Mouse (Mus musculus): ENCODE data around the gene Olfr1394. TPM values are rescaled to one million over a fixed set of nuclear protein-coding genes. Genes with fewer than 3 reads are reported as not detected.

Gene Olfr1394
- polyA plus RNA-seq, 1 experiment from 2014 or later = not detected

GRCm38 (mm10) chr11:49202071-49202470, 47.9 kb downstream of the Olfr1394 start:
- H3K9ac ChIP-seq (ENCODE audit: low read length) = peak overlapping the region; percentile 99; the same call in 1 of the 2 replicates
- H3K27me3 ChIP-seq (ENCODE audit: control insufficient read depth, insufficient read depth, low read length) = no peaks in the 10 kb centered on the region
- peak overlapping the region; percentile 87 for H3K4me3 ChIP-seq (ENCODE audit: low read depth, low read length)
- DNase-seq (ENCODE audit: low spot score) (no peak), ATAC-seq (ENCODE audit: insufficient read depth, low FRiP score, low TSS enrichment) (no peak)
- H3K9me3 ChIP-seq (ENCODE audit: control insufficient read depth, low read length) = no peaks in the 10 kb centered on the region
- peak overlapping the region; percentile 88 for H3K4me2 ChIP-seq (ENCODE audit: low read depth)
- H3K36me3 ChIP-seq (ENCODE audit: control insufficient read depth, insufficient read depth, low read length) = no peaks in the 10 kb centered on the region
- WGBS = 71% methylated on average over 2 of the region's 2 CpGs
- no peak overlapping the region for H3K27ac ChIP-seq (ENCODE audit: low read depth, low read length)
- peaks cover 4% of the 10 kb centered on the region; the same call in 1 of the 2 replicates for H3K4me1 ChIP-seq (ENCODE audit: control insufficient read depth, insufficient read depth, low read length)

GRCm38 (mm10) chr11:49202523-49203061, 48.4 kb downstream of the Olfr1394 start:
- no peaks in the 10 kb centered on the region for H3K27me3 ChIP-seq (ENCODE audit: control insufficient read depth, insufficient read depth, low read length)
- H3K27ac ChIP-seq (ENCODE audit: low read depth, low read length) = peak overlapping the region; percentile 99
- H3K4me2 ChIP-seq (ENCODE audit: low read depth) = peak overlapping the region; percentile 88
- ATAC-seq (ENCODE audit: insufficient read depth, low FRiP score, low TSS enrichment) (peak; percentile 18), DNase-seq (ENCODE audit: low spot score) (no peak)
- no peaks in the 10 kb centered on the region for H3K9me3 ChIP-seq (ENCODE audit: control insufficient read depth, low read length)
- H3K36me3 ChIP-seq (ENCODE audit: control insufficient read depth, insufficient read depth, low read length) = no peaks in the 10 kb centered on the region
- WGBS = 8% methylated on average over 10 of the region's 10 CpGs
- peaks cover 4% of the 10 kb centered on the region; the same call in 1 of the 2 replicates for H3K4me1 ChIP-seq (ENCODE audit: control insufficient read depth, insufficient read depth, low read length)
- H3K4me3 ChIP-seq (ENCODE audit: low read depth, low read length) = peak overlapping the region; percentile 87
- H3K9ac ChIP-seq (ENCODE audit: low read length) = peak overlapping the region; percentile 99

GRCm38 (mm10) chr11:49203129-49203768, 49.1 kb downstream of the Olfr1394 start, which contains the start of gene Zfp62:
Gene Zfp62, plus strand, starts transcription at chr11:49203292.
- DNase-seq (ENCODE audit: low spot score) = peak; percentile 95
- Histone ChIP-seq H3K9ac (ENCODE audit: low read length) (peak within 1 kb of the TSS; percentile 99), H3K9me3 (ENCODE audit: control insufficient read depth, low read length) (no peaks in the 10 kb centered on the region), H3K27ac (ENCODE audit: low read depth, low read length) (peak within 1 kb of the TSS; percentile 99), H3K4me3 (ENCODE audit: low read depth, low read length) (peak within 1 kb of the TSS; percentile 87), H3K4me1 (ENCODE audit: control insufficient read depth, insufficient read depth, low read length) (peaks cover 4% of the 10 kb centered on the region; the same call in 1 of the 2 replicates), H3K27me3 (ENCODE audit: control insufficient read depth, insufficient read depth, low read length) (no peaks in the 10 kb centered on the region), H3K4me2 (ENCODE audit: low read depth) (peak within 1 kb of the TSS; percentile 88), H3K36me3 (ENCODE audit: control insufficient read depth, insufficient read depth, low read length) (no peaks in the 10 kb centered on the region)
- WGBS = under 1% methylated on average over 45 of the region's 47 CpGs
- ATAC-seq (ENCODE audit: insufficient read depth, low FRiP score, low TSS enrichment) = peak; percentile 91

GRCm38 (mm10) chr11:49203771-49204497, 49.8 kb downstream of the Olfr1394 start:
- Histone ChIP-seq H3K4me2 (ENCODE audit: low read depth) (peak overlapping the region; percentile 88), H3K4me3 (ENCODE audit: low read depth, low read length) (peak overlapping the region; percentile 87), H3K9ac (ENCODE audit: low read length) (peak overlapping the region; percentile 99), H3K27me3 (ENCODE audit: control insufficient read depth, insufficient read depth, low read length) (no peaks in the 10 kb centered on the region), H3K9me3 (ENCODE audit: control insufficient read depth, low read length) (no peaks in the 10 kb centered on the region), H3K36me3 (ENCODE audit: control insufficient read depth, insufficient read depth, low read length) (no peaks in the 10 kb centered on the region), H3K27ac (ENCODE audit: low read depth, low read length) (peak overlapping the region; percentile 99), H3K4me1 (ENCODE audit: control insufficient read depth, insufficient read depth, low read length) (peaks cover 4% of the 10 kb centered on the region; the same call in 1 of the 2 replicates)
- ATAC-seq (ENCODE audit: insufficient read depth, low FRiP score, low TSS enrichment) (peak; percentile 74), DNase-seq (ENCODE audit: low spot score) (peak; percentile 76)
- 0% methylated on average over 24 of the region's 24 CpGs for WGBS

GRCm38 (mm10) chr11:49205080-49205590, 51.0 kb downstream of the Olfr1394 start:
- Histone ChIP-seq H3K36me3 (ENCODE audit: control insufficient read depth, insufficient read depth, low read length) (no peaks in the 10 kb centered on the region), H3K9me3 (ENCODE audit: control insufficient read depth, low read length) (no peaks in the 10 kb centered on the region), H3K4me3 (ENCODE audit: low read depth, low read length) (0 out of 2 replicates have a peak overlapping the region, but pooled peaks have one; percentile 6), H3K9ac (ENCODE audit: low read length) (no peak overlapping the region), H3K4me1 (ENCODE audit: control insufficient read depth, insufficient read depth, low read length) (peaks cover 6% of the 10 kb centered on the region; the same call in 1 of the 2 replicates), H3K4me2 (ENCODE audit: low read depth) (no peak overlapping the region), H3K27me3 (ENCODE audit: control insufficient read depth, insufficient read depth, low read length) (no peaks in the 10 kb centered on the region), H3K27ac (ENCODE audit: low read depth, low read length) (no peak overlapping the region)
- DNase-seq (ENCODE audit: low spot score) = no peak
- WGBS = 88% methylated on average over 6 of the region's 6 CpGs
- ATAC-seq (ENCODE audit: insufficient read depth, low FRiP score, low TSS enrichment) = no peak

GRCm38 (mm10) chr11:49207495-49207894, 53.3 kb downstream of the Olfr1394 start:
- no peak overlapping the region for H3K27ac ChIP-seq (ENCODE audit: low read depth, low read length)
- H3K36me3 ChIP-seq (ENCODE audit: control insufficient read depth, insufficient read depth, low read length) = no peaks in the 10 kb centered on the region
- H3K4me3 ChIP-seq (ENCODE audit: low read depth, low read length) = no peak overlapping the region
- no peak overlapping the region for H3K4me2 ChIP-seq (ENCODE audit: low read depth)
- no peaks in the 10 kb centered on the region for H3K27me3 ChIP-seq (ENCODE audit: control insufficient read depth, insufficient read depth, low read length)
- H3K9me3 ChIP-seq (ENCODE audit: control insufficient read depth, low read length) = no peaks in the 10 kb centered on the region
- DNase-seq (ENCODE audit: low spot score) = no peak
- WGBS = 97% methylated on average over 1 of the region's 1 CpGs
- ATAC-seq (ENCODE audit: insufficient read depth, low FRiP score, low TSS enrichment) = no peak
- H3K9ac ChIP-seq (ENCODE audit: low read length) = no peak overlapping the region
- H3K4me1 ChIP-seq (ENCODE audit: control insufficient read depth, insufficient read depth, low read length) = peaks cover 6% of the 10 kb centered on the region; the same call in 1 of the 2 replicates

Other genes with a start within 250 kb of the Olfr1394 start
- 1.2 and 2.1 TPM in 2 replicates for gene Psme2b, start 208.2 kb upstream of the Olfr1394 start, polyA plus RNA-seq (2014; fragmentation: Nextera tagmentation; extraction: Ambion mirVana)
- gene Olfr56, start 175.5 kb upstream of the Olfr1394 start, polyA plus RNA-seq (2014; fragmentation: Nextera tagmentation; extraction: Ambion mirVana) = not detected in 2 replicates
- gene 9930111J21Rik1, start 175.0 kb upstream of the Olfr1394 start, polyA plus RNA-seq (2014; fragmentation: Nextera tagmentation; extraction: Ambion mirVana) = 0.09 and 0.30 TPM in 2 replicates
- gene Gm12185, start 162.2 kb upstream of the Olfr1394 start, polyA plus RNA-seq (2014; fragmentation: Nextera tagmentation; extraction: Ambion mirVana) = not detected in 2 replicates
- gene Tgtp1, start 160.2 kb upstream of the Olfr1394 start, polyA plus RNA-seq (2014; fragmentation: Nextera tagmentation; extraction: Ambion mirVana) = not detected in 2 replicates
- gene 9930111J21Rik2, start 103.1 kb upstream of the Olfr1394 start, polyA plus RNA-seq (2014; fragmentation: Nextera tagmentation; extraction: Ambion mirVana) = 0.09 and 0.27 TPM in 2 replicates
- gene Tgtp2, start 90.2 kb upstream of the Olfr1394 start, polyA plus RNA-seq (2014; fragmentation: Nextera tagmentation; extraction: Ambion mirVana) = not detected in 2 replicates
- 0.36 and 0.57 TPM in 2 replicates for gene Ifi47, start 77.8 kb upstream of the Olfr1394 start, polyA plus RNA-seq (2014; fragmentation: Nextera tagmentation; extraction: Ambion mirVana)
- gene Olfr1396, start 39.5 kb upstream of the Olfr1394 start, polyA plus RNA-seq (2014; fragmentation: Nextera tagmentation; extraction: Ambion mirVana) = not detected in 2 replicates
- gene Olfr1395, start 12.1 kb upstream of the Olfr1394 start, polyA plus RNA-seq (2014; fragmentation: Nextera tagmentation; extraction: Ambion mirVana) = not detected in 2 replicates
- 0.20 and 0.21 TPM in 2 replicates for gene Btnl9, start 32.8 kb downstream of the Olfr1394 start, polyA plus RNA-seq (2014; fragmentation: Nextera tagmentation; extraction: Ambion mirVana)
- gene Zfp62, start 48.9 kb downstream of the Olfr1394 start, polyA plus RNA-seq (2014; fragmentation: Nextera tagmentation; extraction: Ambion mirVana) = 57.2 and 62.5 TPM in 2 replicates
- gene Mgat1, start 89.8 kb downstream of the Olfr1394 start, polyA plus RNA-seq (2014; fragmentation: Nextera tagmentation; extraction: Ambion mirVana) = 28.6 and 33.2 TPM in 2 replicates
- gene Olfr1393, start 123.9 kb downstream of the Olfr1394 start, polyA plus RNA-seq (2014; fragmentation: Nextera tagmentation; extraction: Ambion mirVana) = 0.08 and 0.12 TPM in 2 replicates
- not detected in 2 replicates for gene Olfr1392, start 130.9 kb downstream of the Olfr1394 start, polyA plus RNA-seq (2014; fragmentation: Nextera tagmentation; extraction: Ambion mirVana)
- not detected in 2 replicates for gene Olfr10, start 150.4 kb downstream of the Olfr1394 start, polyA plus RNA-seq (2014; fragmentation: Nextera tagmentation; extraction: Ambion mirVana)
- gene Olfr1391, start 168.4 kb downstream of the Olfr1394 start, polyA plus RNA-seq (2014; fragmentation: Nextera tagmentation; extraction: Ambion mirVana) = not detected in 2 replicates
- not detected in 2 replicates for gene Olfr1390, start 180.8 kb downstream of the Olfr1394 start, polyA plus RNA-seq (2014; fragmentation: Nextera tagmentation; extraction: Ambion mirVana)

All from neural tube, embryonic 11.5 days (tissue).